Mouse (Mus musculus) limb, embryonic 11.5 days (tissue): ENCODE results near the gene Klhl2. TPM values are rescaled to one million over a fixed set of nuclear protein-coding genes. Genes with fewer than 3 reads are reported as not detected.

Source experiments
- ATAC-seq: fragments of 200-750 bp; cut with Nextera tagmentation; 2 replicates; pipeline ENCODE4 v1.8.0; 2017; ENCODE audit warnings: low read depth; ENCODE audit not compliant: insufficient number of reproducible peaks, low FRiP score, low TSS enrichment
- DNase-seq: peaks from one replicate; pipeline ENCODE4 v3.0.0-alpha.2; 2015; ENCODE audit warnings: low spot score
- H3K27ac ChIP-seq: fragments of 300-500 bp; sonication (generic); replicated peaks from 2 replicates; pipeline ENCODE4 v1.5.1; 2014; ENCODE audit warnings: low read depth, mild to moderate bottlenecking, low read length
- H3K27me3 ChIP-seq: fragments of 300-500 bp; sonication (generic); 2 replicates; pipeline ENCODE4 v1.6.1; 2014; ENCODE audit warnings: mild to moderate bottlenecking, low read length, mixed read lengths; ENCODE audit not compliant: control insufficient read depth, insufficient read depth
- H3K36me3 ChIP-seq: fragments of 300-500 bp; sonication (generic); 2 replicates; pipeline ENCODE4 v1.6.1; 2014; ENCODE audit warnings: mild to moderate bottlenecking, low read length, moderate library complexity, mixed read lengths; ENCODE audit not compliant: control insufficient read depth, insufficient read depth
- H3K4me1 ChIP-seq: fragments of 300-500 bp; sonication (generic); 2 replicates; pipeline ENCODE4 v1.6.1; 2014; ENCODE audit warnings: low read length, mixed read lengths; ENCODE audit not compliant: control insufficient read depth, insufficient read depth
- H3K4me2 ChIP-seq: fragments of 300-500 bp; sonication (generic); 2 replicates; pipeline ENCODE4 v1.6.1; 2014; ENCODE audit warnings: low read depth, mild to moderate bottlenecking, moderate library complexity; ENCODE audit not compliant: severe bottlenecking
- H3K4me3 ChIP-seq: fragments of 300-500 bp; sonication (generic); 2 replicates; pipeline ENCODE4 v1.5.1; 2014; ENCODE audit warnings: low read depth, low read length
- H3K9ac ChIP-seq: fragments of 300-500 bp; sonication (generic); 2 replicates; pipeline ENCODE4 v1.6.1; 2014; ENCODE audit warnings: mild to moderate bottlenecking, low read length
- H3K9me3 ChIP-seq: fragments of 300-500 bp; sonication (generic); 2 replicates; pipeline ENCODE4 v1.6.1; 2016; ENCODE audit warnings: low read length; ENCODE audit not compliant: control insufficient read depth
- WGBS: fragments of 180-500 bp; shearing (Covaris S2); extraction: QIAGEN DNeasy Blood & Tissue Kit; methylation state at CpG from one replicate; pipeline ENCODE4 v1.1.7; 2014; 5-methylcytosine and 5-hydroxymethylcytosine counted together
- polyA plus RNA-seq: library from polyadenylated mRNA; unstranded; fragments of >200 nt; fragmentation: Nextera tagmentation; extraction: Ambion mirVana; gene quantifications from 2 replicates; pipeline ENCODE4 v1.2.1, GENCODE M21; 2014

Klhl2 gene
- polyA plus RNA-seq, 1 experiment from 2014 or later = 12.0 TPM

- WGBS = 78% methylated on average over 6 of the region's 6 CpGs
Observed at GRCm38 (mm10) chr8:64839628-64840027, 10.2 kb downstream of the Klhl2 start.

DNA sequence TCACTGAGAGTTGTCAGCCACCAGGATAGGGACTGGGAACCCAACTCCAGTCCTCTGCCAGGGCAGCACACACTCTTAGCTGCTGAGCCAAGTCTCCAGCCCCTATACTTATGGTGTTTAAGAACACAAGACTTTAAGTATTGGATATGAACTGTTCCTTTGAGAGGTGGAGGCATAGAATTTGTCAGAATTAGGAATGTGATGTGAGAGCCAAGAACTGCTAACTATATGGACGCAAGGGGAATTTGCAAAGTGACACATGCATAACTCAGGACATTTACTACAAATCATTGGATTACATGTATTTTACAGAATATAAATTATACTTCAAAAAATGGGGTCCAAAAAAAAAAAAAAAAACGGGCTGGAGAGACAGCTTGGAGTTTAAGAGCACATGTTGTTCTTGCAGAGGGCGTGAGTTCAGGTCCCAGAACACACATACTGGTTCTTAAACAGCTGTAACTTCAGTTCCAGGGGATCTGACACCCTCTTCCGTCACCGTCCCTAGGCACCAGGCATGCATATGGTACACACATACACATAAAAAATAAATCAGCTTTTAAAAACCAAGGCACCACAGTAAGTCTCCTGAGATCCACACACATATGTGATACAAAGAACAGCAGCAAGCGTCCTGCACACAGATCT is 14.2 kb downstream of the Klhl2 start:
- no peak for ATAC-seq
- WGBS = 75% methylated on average over 6 of the region's 6 CpGs

More at GRCm38 (mm10) chr8:64839628-64840027, 10.2 kb downstream of the Klhl2 start:
- H3K4me2 ChIP-seq = no peak overlapping the region
- no peaks in the 10 kb centered on the region for H3K27me3 ChIP-seq
- H3K9me3 ChIP-seq = no peaks in the 10 kb centered on the region
- no peak overlapping the region for H3K9ac ChIP-seq
- no peaks in the 10 kb centered on the region for H3K36me3 ChIP-seq
- DNase-seq (no peak), ATAC-seq (no peak)
- H3K4me3 ChIP-seq = no peak overlapping the region
- no peaks in the 10 kb centered on the region for H3K4me1 ChIP-seq
- H3K27ac ChIP-seq = no peak overlapping the region

GRCm38 (mm10) chr8:64834071-64834877 is 15.5 kb downstream of the Klhl2 start:
- WGBS = 64% methylated on average over 27 of the region's 27 CpGs
- Histone ChIP-seq H3K36me3 (no peaks in the 10 kb centered on the region), H3K4me1 (peaks cover 5% of the 10 kb centered on the region), H3K9ac (no peak overlapping the region), H3K27me3 (no peaks in the 10 kb centered on the region), H3K4me2 (no peak overlapping the region), H3K27ac (no peak overlapping the region), H3K4me3 (no peak overlapping the region), H3K9me3 (no peaks in the 10 kb centered on the region)
- ATAC-seq (no peak), DNase-seq (no peak)

More for the DNA sequence above, 14.2 kb downstream of the Klhl2 start:
- Histone ChIP-seq H3K4me1 (peaks cover 5% of the 10 kb centered on the region), H3K27ac (no peak overlapping the region), H3K27me3 (no peaks in the 10 kb centered on the region), H3K4me3 (no peak overlapping the region), H3K9ac (no peak overlapping the region), H3K36me3 (no peaks in the 10 kb centered on the region), H3K4me2 (no peak overlapping the region), H3K9me3 (no peaks in the 10 kb centered on the region)
- no peak for DNase-seq

- Histone ChIP-seq H3K9ac (no peak overlapping the region), H3K27ac (0 out of 2 replicates have a peak overlapping the region, but pooled peaks have one; percentile 42), H3K27me3 (no peaks in the 10 kb centered on the region), H3K4me1 (peaks cover 5% of the 10 kb centered on the region), H3K4me3 (no peak overlapping the region), H3K9me3 (no peaks in the 10 kb centered on the region), H3K36me3 (no peaks in the 10 kb centered on the region), H3K4me2 (no peak overlapping the region)
- no peak for ATAC-seq
- DNase-seq = peak; percentile 42
- 52% methylated on average over 13 of the region's 13 CpGs for WGBS
Observed at GRCm38 (mm10) chr8:64832581-64833135, 17.2 kb downstream of the Klhl2 start.

DNA sequence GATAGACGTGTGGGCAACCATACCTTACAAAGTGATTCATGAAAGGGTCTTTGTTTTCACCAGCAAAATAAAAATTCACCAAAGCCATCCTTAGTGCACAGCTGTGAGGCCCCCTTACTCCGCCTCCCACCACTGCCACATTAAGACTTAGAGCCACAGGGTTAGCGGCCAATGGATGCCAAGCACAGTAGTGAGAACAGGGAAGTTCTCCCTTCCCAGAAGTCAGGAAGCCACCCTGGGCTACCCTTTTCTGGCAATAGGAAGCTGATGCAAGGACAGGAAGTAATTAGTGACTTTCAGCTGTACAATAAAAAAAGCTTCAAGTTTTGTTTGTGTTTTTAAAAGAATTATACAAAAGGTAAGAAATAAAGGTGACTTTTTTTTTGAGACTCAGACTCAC is 18.2 kb downstream of the Klhl2 start:
- DNase-seq (no peak), ATAC-seq (no peak)
- Histone ChIP-seq H3K27ac (no peak overlapping the region), H3K27me3 (no peaks in the 10 kb centered on the region), H3K9me3 (no peaks in the 10 kb centered on the region), H3K4me1 (peaks cover 5% of the 10 kb centered on the region), H3K4me3 (no peak overlapping the region), H3K36me3 (no peaks in the 10 kb centered on the region), H3K4me2 (no peak overlapping the region), H3K9ac (no peak overlapping the region)
- WGBS = 69% methylated on average over 3 of the region's 3 CpGs

GRCm38 (mm10) chr8:64829921-64830320 is 19.9 kb downstream of the Klhl2 start:
- Histone ChIP-seq H3K36me3 (no peaks in the 10 kb centered on the region), H3K4me3 (no peak overlapping the region), H3K27ac (no peak overlapping the region), H3K4me1 (peaks cover 5% of the 10 kb centered on the region), H3K9ac (no peak overlapping the region), H3K27me3 (no peaks in the 10 kb centered on the region), H3K4me2 (no peak overlapping the region), H3K9me3 (no peaks in the 10 kb centered on the region)
- WGBS = 98% methylated on average over 3 of the region's 3 CpGs
- no peak for DNase-seq
- ATAC-seq = no peak

- WGBS = 95% methylated on average over 9 of the region's 9 CpGs
- H3K27me3 ChIP-seq = no peaks in the 10 kb centered on the region
- no peak overlapping the region for H3K4me3 ChIP-seq
- H3K4me2 ChIP-seq = no peak overlapping the region
- ATAC-seq = no peak
- peaks cover 5% of the 10 kb centered on the region for H3K4me1 ChIP-seq
- no peaks in the 10 kb centered on the region for H3K36me3 ChIP-seq
- H3K27ac ChIP-seq = no peak overlapping the region
- no peak for DNase-seq
- no peak overlapping the region for H3K9ac ChIP-seq
- no peaks in the 10 kb centered on the region for H3K9me3 ChIP-seq
Observed at GRCm38 (mm10) chr8:64829391-64829790, 20.4 kb downstream of the Klhl2 start.

DNA sequence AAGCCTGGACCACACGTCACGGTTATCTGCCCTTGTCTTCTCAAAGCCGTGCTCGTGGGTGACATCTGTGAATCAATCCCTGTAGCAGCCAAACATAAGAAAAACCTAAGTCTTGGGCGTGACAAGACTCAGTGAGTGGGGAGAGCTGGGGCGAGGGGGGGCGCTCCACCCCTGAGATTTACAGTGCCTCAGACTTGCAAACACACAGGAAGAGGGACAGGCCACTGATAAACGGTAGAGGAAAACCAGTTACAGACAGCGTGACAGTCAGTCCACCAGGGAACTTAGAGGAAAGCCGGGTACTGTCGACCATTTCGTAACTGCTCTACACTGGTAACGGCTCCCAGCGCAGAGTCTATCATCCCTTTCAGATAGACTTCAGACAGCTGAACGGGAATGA is 21.4 kb downstream of the Klhl2 start:
- WGBS = 93% methylated on average over 15 of the region's 15 CpGs
- H3K9ac ChIP-seq = no peak overlapping the region
- no peak overlapping the region for H3K4me3 ChIP-seq
- H3K27ac ChIP-seq = no peak overlapping the region
- ATAC-seq (no peak), DNase-seq (no peak)
- H3K36me3 ChIP-seq = no peaks in the 10 kb centered on the region
- H3K4me2 ChIP-seq = no peak overlapping the region
- no peaks in the 10 kb centered on the region for H3K9me3 ChIP-seq
- H3K27me3 ChIP-seq = no peaks in the 10 kb centered on the region
- H3K4me1 ChIP-seq = peaks cover 5% of the 10 kb centered on the region
